Mouse (Mus musculus) frontal cortex, postnatal 36 days (tissue): Measurements from ENCODE around the gene Cped1.

Experiments used
- DNase-seq, 2 experiments: peaks; one replicate each; pipeline ENCODE4 v3.0.0; 2022; ENCODE audit warnings: low spot score in 2 of 2

The Cped1 gene

GRCm38 (mm10) chr6:22168388-22168787 lies 182.7 kb downstream of the Cped1 start:
- DNase-seq, result no peak

GRCm38 (mm10) chr6:22178721-22179295 lies 193.1 kb downstream of the Cped1 start:
- DNase-seq, result no peak

GRCm38 (mm10) chr6:22180316-22180715 lies 194.6 kb downstream of the Cped1 start:
- peak; percentile 17 to 26 for DNase-seq

GRCm38 (mm10) chr6:22186967-22187366 lies 201.3 kb downstream of the Cped1 start:
- DNase-seq, result no peak

- DNase-seq, result no peak
Observed at GRCm38 (mm10) chr6:22189346-22190335, 203.9 kb downstream of the Cped1 start.

GRCm38 (mm10) chr6:22198603-22199002 lies 212.9 kb downstream of the Cped1 start:
- no peak for DNase-seq

DNA sequence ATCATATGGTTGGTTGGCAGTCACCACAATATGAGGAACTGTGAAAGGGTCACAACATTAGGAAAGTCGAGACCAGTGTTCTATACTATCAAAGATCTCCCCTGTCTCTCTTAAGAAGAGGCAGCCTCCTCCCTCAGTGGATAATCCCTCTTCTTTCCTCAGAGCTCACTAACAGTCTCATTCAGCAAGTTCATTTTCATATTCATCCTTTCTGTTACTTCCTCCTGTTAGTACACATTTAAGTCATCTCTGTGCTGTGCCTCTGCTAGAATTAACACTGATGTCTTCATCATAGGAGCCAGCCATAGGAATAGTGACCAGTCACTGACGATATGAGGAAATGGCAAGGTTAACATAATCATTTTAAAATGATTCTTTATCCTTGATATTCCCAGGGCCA lies 213.8 kb downstream of the Cped1 start:
- DNase-seq, result no peak

DNA sequence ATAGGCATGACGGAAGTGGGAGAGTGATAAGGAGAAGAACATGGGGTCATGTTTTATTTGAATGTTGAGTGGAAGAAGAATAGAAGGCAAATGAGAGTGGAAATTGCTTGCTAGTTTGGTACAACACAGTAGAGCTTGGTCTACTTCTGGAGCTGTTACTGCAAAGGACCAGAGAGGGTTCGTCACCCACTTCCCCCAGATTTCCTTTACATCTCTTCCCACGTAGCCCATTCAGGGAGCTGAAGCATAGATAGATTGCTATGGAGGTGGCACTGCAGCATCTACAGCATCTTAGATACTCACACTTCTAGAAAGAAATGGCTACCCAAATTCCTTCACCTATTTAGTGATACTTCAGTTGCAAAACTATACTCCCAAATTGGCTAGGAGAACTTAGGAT lies 214.4 kb downstream of the Cped1 start:
- DNase-seq, result no peak

GRCm38 (mm10) chr6:22201879-22202278 lies 216.2 kb downstream of the Cped1 start:
- DNase-seq, result no peak

GRCm38 (mm10) chr6:22205030-22205750 lies 219.5 kb downstream of the Cped1 start:
- no peak for DNase-seq

- DNase-seq, result no peak
Observed at GRCm38 (mm10) chr6:22205751-22206121, 220.0 kb downstream of the Cped1 start.

DNA sequence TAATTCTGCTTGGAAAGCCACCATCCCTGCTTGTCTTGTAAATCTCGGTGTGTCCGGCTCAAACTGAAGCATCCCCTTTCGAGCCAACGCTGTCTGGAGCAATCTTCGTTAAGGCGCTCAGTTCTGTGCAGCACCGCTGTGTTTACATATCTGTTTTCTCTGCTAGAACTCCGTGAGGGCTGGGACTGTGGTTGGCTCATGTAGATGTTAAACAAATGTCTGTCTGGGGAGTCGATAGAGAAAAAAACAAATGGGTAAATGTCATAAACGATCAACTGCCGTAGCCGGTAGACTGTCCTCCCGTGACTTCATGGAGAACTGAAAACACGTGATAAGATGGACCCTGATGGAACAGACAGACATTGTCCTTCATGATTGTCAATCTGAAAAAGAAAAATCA lies 220.5 kb downstream of the Cped1 start:
- peak; percentile 6 to 7 for DNase-seq

- peak in 1 of 2 experiments; percentile 22 for DNase-seq
Observed at GRCm38 (mm10) chr6:22206630-22207293, 221.0 kb downstream of the Cped1 start.

DNA sequence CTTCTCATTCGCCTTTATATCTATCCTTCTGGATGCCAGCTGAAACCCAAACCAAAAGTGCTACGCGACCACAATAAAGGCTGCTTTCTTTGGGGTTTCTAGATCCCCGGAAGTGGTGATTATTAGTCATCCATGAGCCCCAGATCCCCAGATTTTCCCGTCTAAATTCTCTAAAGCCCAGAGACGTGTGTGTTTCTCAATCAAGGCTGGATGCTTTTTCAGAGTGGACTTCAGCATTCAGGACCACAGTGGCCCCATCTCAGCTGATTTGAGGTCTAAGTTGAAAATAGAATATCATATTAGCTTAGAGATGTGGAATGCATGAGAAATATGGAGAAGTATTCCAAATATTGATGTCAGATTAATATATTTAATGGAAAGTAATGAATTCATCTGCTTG lies 226.4 kb downstream of the Cped1 start:
- DNase-seq, result no peak

GRCm38 (mm10) chr6:22213187-22213586 lies 227.5 kb downstream of the Cped1 start:
- DNase-seq, result no peak

- no peak for DNase-seq
Observed at GRCm38 (mm10) chr6:22213813-22214212, 228.1 kb downstream of the Cped1 start.

- no peak for DNase-seq
Observed at GRCm38 (mm10) chr6:22214665-22215064, 228.9 kb downstream of the Cped1 start.

GRCm38 (mm10) chr6:22216276-22216973 lies 230.7 kb downstream of the Cped1 start:
- no peak for DNase-seq

GRCm38 (mm10) chr6:22221134-22221533 lies 235.4 kb downstream of the Cped1 start:
- no peak for DNase-seq

GRCm38 (mm10) chr6:22222087-22222486 lies 236.4 kb downstream of the Cped1 start:
- DNase-seq, result no peak

DNA sequence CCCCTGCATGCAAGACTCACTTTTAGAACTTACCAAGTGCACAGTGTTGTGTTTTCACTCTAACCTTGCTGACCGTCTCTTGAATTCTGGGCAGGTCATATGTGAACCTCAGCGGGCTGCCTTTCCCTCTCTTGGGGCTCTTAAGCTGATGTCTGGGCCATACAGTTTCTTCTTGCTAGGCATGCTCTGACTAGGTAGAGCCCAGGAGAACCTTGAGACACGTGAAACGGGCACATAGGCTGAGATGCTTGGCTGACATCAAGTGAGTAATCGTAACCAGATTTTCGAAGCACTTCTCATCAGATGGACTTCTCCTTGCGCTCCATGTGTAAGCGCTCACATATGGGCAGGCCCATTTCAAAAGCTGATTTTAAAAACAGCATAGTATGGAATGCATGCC lies 237.2 kb downstream of the Cped1 start:
- no peak for DNase-seq
